Mouse (Mus musculus): ENCODE measurements around the gene Ankfn1. TPM values are rescaled to one million over a fixed set of nuclear protein-coding genes. Genes with fewer than 3 reads are reported as not detected.

Ankfn1 gene
- polyA plus RNA-seq, 1 experiment from 2014 or later: 0.23 TPM

DNA sequence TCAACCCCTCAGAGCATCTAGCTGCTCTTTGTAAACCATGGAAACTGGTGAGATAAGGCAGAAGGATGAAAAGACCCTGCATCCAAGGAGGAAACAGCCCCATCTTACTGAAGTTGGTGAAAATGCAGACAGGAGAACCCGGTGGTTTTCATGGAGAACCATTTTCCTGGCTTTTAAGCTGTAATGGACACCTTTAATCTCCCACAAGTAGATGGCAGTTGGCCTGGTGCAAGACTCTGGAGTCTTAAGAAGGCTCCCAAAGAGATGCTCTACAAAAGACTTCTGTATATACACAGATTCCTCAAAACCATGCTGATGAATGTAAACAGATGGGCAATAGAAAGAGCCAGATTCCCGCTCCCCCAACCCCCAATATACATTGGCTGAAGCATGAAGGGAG is 276.5 kb downstream of the Ankfn1 start:
- Histone ChIP-seq H3K9ac (ENCODE audit: low read depth, low read length) (no peak overlapping the region), H3K4me2 (no peak overlapping the region)

GRCm38 (mm10) chr11:89481084-89481483 is 296.4 kb downstream of the Ankfn1 start:
- Histone ChIP-seq H3K4me2 (no peak overlapping the region), H3K4me3 (ENCODE audit: low read depth, low read length) (no peak overlapping the region), H3K9ac (ENCODE audit: low read depth, low read length) (no peak overlapping the region), H3K27me3 (ENCODE audit: control insufficient read depth, insufficient read depth, low read length) (no peaks in the 10 kb centered on the region), H3K27ac (ENCODE audit: low read depth, low read length) (no peak overlapping the region), H3K36me3 (ENCODE audit: control insufficient read depth, insufficient read depth, low read length) (no peaks in the 10 kb centered on the region), H3K4me1 (ENCODE audit: control insufficient read depth, insufficient read depth, low read length) (peaks cover 2% of the 10 kb centered on the region; the same call in 1 of the 2 replicates), H3K9me3 (replicated peaks; ENCODE audit: control insufficient read depth, low read length) (no peaks in the 10 kb centered on the region)
- 53% methylated on average over 6 of the region's 6 CpGs for WGBS (ENCODE audit: insufficient replicate concordance)
- no peak for ATAC-seq (replicated peaks; ENCODE audit: insufficient number of reproducible peaks, low FRiP score, low TSS enrichment)

More for the DNA sequence above, 276.5 kb downstream of the Ankfn1 start:
- H3K27me3 ChIP-seq (ENCODE audit: control insufficient read depth, insufficient read depth, low read length): no peaks in the 10 kb centered on the region
- ATAC-seq (replicated peaks; ENCODE audit: insufficient number of reproducible peaks, low FRiP score, low TSS enrichment): no peak
- H3K27ac ChIP-seq (ENCODE audit: low read depth, low read length): no peak overlapping the region
- H3K9me3 ChIP-seq (replicated peaks; ENCODE audit: control insufficient read depth, low read length): no peaks in the 10 kb centered on the region
- no peak overlapping the region for H3K4me3 ChIP-seq (ENCODE audit: low read depth, low read length)
- H3K4me1 ChIP-seq (ENCODE audit: control insufficient read depth, insufficient read depth, low read length): no peaks in the 10 kb centered on the region
- 66% methylated on average over 2 of the region's 2 CpGs for WGBS (ENCODE audit: insufficient replicate concordance)
- H3K36me3 ChIP-seq (ENCODE audit: control insufficient read depth, insufficient read depth, low read length): no peaks in the 10 kb centered on the region

GRCm38 (mm10) chr11:89476927-89477326 is 300.5 kb downstream of the Ankfn1 start:
- no peaks in the 10 kb centered on the region for H3K36me3 ChIP-seq (ENCODE audit: control insufficient read depth, insufficient read depth, low read length)
- ATAC-seq (replicated peaks; ENCODE audit: insufficient number of reproducible peaks, low FRiP score, low TSS enrichment): no peak
- H3K4me1 ChIP-seq (ENCODE audit: control insufficient read depth, insufficient read depth, low read length): no peaks in the 10 kb centered on the region
- H3K4me3 ChIP-seq (ENCODE audit: low read depth, low read length): no peak overlapping the region
- H3K27ac ChIP-seq (ENCODE audit: low read depth, low read length): no peak overlapping the region
- H3K9ac ChIP-seq (ENCODE audit: low read depth, low read length): no peak overlapping the region
- H3K9me3 ChIP-seq (replicated peaks; ENCODE audit: control insufficient read depth, low read length): no peaks in the 10 kb centered on the region
- 57% methylated on average over 5 of the region's 5 CpGs for WGBS (ENCODE audit: insufficient replicate concordance)
- no peak overlapping the region for H3K4me2 ChIP-seq
- H3K27me3 ChIP-seq (ENCODE audit: control insufficient read depth, insufficient read depth, low read length): no peaks in the 10 kb centered on the region

GRCm38 (mm10) chr11:89476047-89476446 is 301.4 kb downstream of the Ankfn1 start:
- H3K36me3 ChIP-seq (ENCODE audit: control insufficient read depth, insufficient read depth, low read length): no peaks in the 10 kb centered on the region
- H3K9me3 ChIP-seq (replicated peaks; ENCODE audit: control insufficient read depth, low read length): no peaks in the 10 kb centered on the region
- WGBS (ENCODE audit: insufficient replicate concordance): 67% methylated on average over 4 of the region's 4 CpGs
- no peak for ATAC-seq (replicated peaks; ENCODE audit: insufficient number of reproducible peaks, low FRiP score, low TSS enrichment)
- H3K4me3 ChIP-seq (ENCODE audit: low read depth, low read length): no peak overlapping the region
- H3K4me2 ChIP-seq: no peak overlapping the region
- H3K27ac ChIP-seq (ENCODE audit: low read depth, low read length): no peak overlapping the region
- H3K4me1 ChIP-seq (ENCODE audit: control insufficient read depth, insufficient read depth, low read length): no peaks in the 10 kb centered on the region
- no peak overlapping the region for H3K9ac ChIP-seq (ENCODE audit: low read depth, low read length)
- H3K27me3 ChIP-seq (ENCODE audit: control insufficient read depth, insufficient read depth, low read length): no peaks in the 10 kb centered on the region

GRCm38 (mm10) chr11:89472871-89473270 is 304.6 kb downstream of the Ankfn1 start:
- Histone ChIP-seq H3K9ac (ENCODE audit: low read depth, low read length) (no peak overlapping the region), H3K27me3 (ENCODE audit: control insufficient read depth, insufficient read depth, low read length) (no peaks in the 10 kb centered on the region), H3K36me3 (ENCODE audit: control insufficient read depth, insufficient read depth, low read length) (no peaks in the 10 kb centered on the region), H3K4me3 (ENCODE audit: low read depth, low read length) (no peak overlapping the region), H3K27ac (ENCODE audit: low read depth, low read length) (no peak overlapping the region), H3K9me3 (replicated peaks; ENCODE audit: control insufficient read depth, low read length) (no peaks in the 10 kb centered on the region), H3K4me1 (ENCODE audit: control insufficient read depth, insufficient read depth, low read length) (no peaks in the 10 kb centered on the region), H3K4me2 (no peak overlapping the region)
- no peak for ATAC-seq (replicated peaks; ENCODE audit: insufficient number of reproducible peaks, low FRiP score, low TSS enrichment)
- 80% methylated on average over 4 of the region's 4 CpGs for WGBS (ENCODE audit: insufficient replicate concordance)

DNA sequence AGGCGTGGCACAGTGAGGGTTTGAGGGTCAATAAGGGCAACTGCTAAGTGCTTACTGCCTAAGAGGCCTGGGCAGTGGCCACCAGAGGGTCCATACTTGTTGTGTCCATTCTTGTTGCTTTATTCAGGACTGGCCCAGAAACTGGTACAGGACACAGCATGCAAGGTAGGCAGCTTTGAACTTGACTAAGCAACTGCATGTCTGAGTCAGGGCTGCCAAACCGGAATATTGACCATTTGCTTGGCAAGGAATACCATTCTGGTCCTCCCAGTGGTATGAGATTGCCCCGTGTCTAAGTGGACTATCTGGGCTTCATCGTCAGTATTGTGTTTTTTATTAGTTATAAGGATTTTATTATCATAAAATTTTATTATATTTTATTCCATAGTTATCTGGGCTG is 312.1 kb downstream of the Ankfn1 start:
- H3K4me2 ChIP-seq: no peak overlapping the region
- H3K27me3 ChIP-seq (ENCODE audit: control insufficient read depth, insufficient read depth, low read length): no peaks in the 10 kb centered on the region
- H3K27ac ChIP-seq (ENCODE audit: low read depth, low read length): no peak overlapping the region
- no peaks in the 10 kb centered on the region for H3K4me1 ChIP-seq (ENCODE audit: control insufficient read depth, insufficient read depth, low read length)
- no peak for ATAC-seq (replicated peaks; ENCODE audit: insufficient number of reproducible peaks, low FRiP score, low TSS enrichment)
- H3K9ac ChIP-seq (ENCODE audit: low read depth, low read length): no peak overlapping the region
- 84% methylated on average over 4 of the region's 4 CpGs for WGBS (ENCODE audit: insufficient replicate concordance)
- H3K9me3 ChIP-seq (replicated peaks; ENCODE audit: control insufficient read depth, low read length): no peaks in the 10 kb centered on the region
- no peaks in the 10 kb centered on the region for H3K36me3 ChIP-seq (ENCODE audit: control insufficient read depth, insufficient read depth, low read length)
- no peak overlapping the region for H3K4me3 ChIP-seq (ENCODE audit: low read depth, low read length)

DNA sequence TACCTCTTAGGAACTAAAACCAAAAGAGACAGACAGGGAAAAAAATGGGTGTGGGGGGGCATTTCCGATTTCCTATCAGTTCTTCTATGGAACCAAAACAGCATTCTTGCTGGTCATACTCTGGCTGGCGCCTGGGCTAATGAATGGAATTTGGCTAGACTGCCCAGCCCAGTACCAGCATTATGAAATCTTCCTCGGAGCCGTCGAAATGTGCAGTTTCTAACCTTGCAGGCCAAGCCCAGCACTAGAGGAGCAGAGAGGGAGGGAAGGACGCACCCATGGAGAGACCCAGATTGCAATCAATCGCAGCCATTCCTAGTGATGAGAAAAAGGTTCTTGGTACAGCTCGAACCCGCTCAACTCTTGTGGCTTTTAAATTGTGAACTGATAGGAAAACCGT is 315.2 kb downstream of the Ankfn1 start:
- no peaks in the 10 kb centered on the region for H3K27me3 ChIP-seq (ENCODE audit: control insufficient read depth, insufficient read depth, low read length)
- H3K36me3 ChIP-seq (ENCODE audit: control insufficient read depth, insufficient read depth, low read length): no peaks in the 10 kb centered on the region
- H3K4me1 ChIP-seq (ENCODE audit: control insufficient read depth, insufficient read depth, low read length): no peaks in the 10 kb centered on the region
- no peak overlapping the region for H3K4me3 ChIP-seq (ENCODE audit: low read depth, low read length)
- no peak overlapping the region for H3K27ac ChIP-seq (ENCODE audit: low read depth, low read length)
- ATAC-seq (replicated peaks; ENCODE audit: insufficient number of reproducible peaks, low FRiP score, low TSS enrichment): no peak
- H3K9me3 ChIP-seq (replicated peaks; ENCODE audit: control insufficient read depth, low read length): no peaks in the 10 kb centered on the region
- no peak overlapping the region for H3K4me2 ChIP-seq
- WGBS (ENCODE audit: insufficient replicate concordance): 74% methylated on average over 10 of the region's 10 CpGs
- no peak overlapping the region for H3K9ac ChIP-seq (ENCODE audit: low read depth, low read length)

- Histone ChIP-seq H3K4me2 (no peak overlapping the region), H3K27me3 (ENCODE audit: control insufficient read depth, insufficient read depth, low read length) (no peaks in the 10 kb centered on the region), H3K9me3 (replicated peaks; ENCODE audit: control insufficient read depth, low read length) (no peaks in the 10 kb centered on the region), H3K9ac (ENCODE audit: low read depth, low read length) (no peak overlapping the region), H3K4me1 (ENCODE audit: control insufficient read depth, insufficient read depth, low read length) (peaks cover 4% of the 10 kb centered on the region; the same call in 1 of the 2 replicates), H3K36me3 (ENCODE audit: control insufficient read depth, insufficient read depth, low read length) (no peaks in the 10 kb centered on the region), H3K27ac (ENCODE audit: low read depth, low read length) (no peak overlapping the region), H3K4me3 (ENCODE audit: low read depth, low read length) (no peak overlapping the region)
- WGBS (ENCODE audit: insufficient replicate concordance): 81% methylated on average over 6 of the region's 6 CpGs
- no peak for ATAC-seq (replicated peaks; ENCODE audit: insufficient number of reproducible peaks, low FRiP score, low TSS enrichment)
Observed at GRCm38 (mm10) chr11:89459437-89459836, 318.0 kb downstream of the Ankfn1 start.

DNA sequence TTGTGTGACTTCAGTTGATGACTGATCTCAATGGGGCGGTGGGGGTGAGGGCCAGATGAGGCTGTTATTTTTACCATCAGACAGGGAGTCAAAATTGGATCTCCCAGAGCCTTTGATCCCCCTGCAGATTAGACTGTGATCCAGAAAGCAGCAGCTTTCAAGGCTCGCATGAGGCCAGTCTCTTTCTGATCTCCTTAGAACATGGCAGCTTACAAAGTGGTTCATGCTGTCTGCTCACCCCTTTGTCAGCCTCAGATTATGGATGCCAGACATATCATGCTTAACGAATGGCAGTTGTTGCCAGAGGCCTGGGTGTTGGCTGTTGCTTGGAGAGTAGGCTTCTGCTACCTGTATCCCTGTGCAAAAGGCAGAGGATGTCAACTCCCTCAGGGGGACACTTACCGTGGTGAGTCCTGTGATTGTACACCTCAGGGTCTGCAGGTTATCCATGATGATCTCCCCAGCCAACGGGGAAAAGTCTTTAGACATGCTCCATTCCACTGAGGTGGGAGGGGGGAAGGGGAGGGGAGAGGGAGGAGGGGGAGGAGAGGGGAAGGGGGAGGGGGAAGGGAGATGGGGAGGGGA is 321.7 kb downstream of the Ankfn1 start:
- Histone ChIP-seq H3K4me3 (ENCODE audit: low read depth, low read length) (no peak overlapping the region), H3K4me1 (ENCODE audit: control insufficient read depth, insufficient read depth, low read length) (peaks cover 4% of the 10 kb centered on the region; the same call in 1 of the 2 replicates), H3K27me3 (ENCODE audit: control insufficient read depth, insufficient read depth, low read length) (no peaks in the 10 kb centered on the region), H3K27ac (ENCODE audit: low read depth, low read length) (no peak overlapping the region), H3K36me3 (ENCODE audit: control insufficient read depth, insufficient read depth, low read length) (no peaks in the 10 kb centered on the region), H3K9ac (ENCODE audit: low read depth, low read length) (no peak overlapping the region), H3K9me3 (replicated peaks; ENCODE audit: control insufficient read depth, low read length) (no peaks in the 10 kb centered on the region), H3K4me2 (no peak overlapping the region)
- ATAC-seq (replicated peaks; ENCODE audit: insufficient number of reproducible peaks, low FRiP score, low TSS enrichment): no peak
- 21% methylated on average over 5 of the region's 5 CpGs for WGBS (ENCODE audit: insufficient replicate concordance)

All from heart, embryonic 11.5 days (tissue).